Mouse (Mus musculus) neutrophil, adult 5-6 weeks (primary cell): ENCODE measurements around the gene Acot13. TPM values are rescaled to one million over a fixed set of nuclear protein-coding genes. Genes with fewer than 3 reads are reported as not detected.
"Not testable (repeated sequence)": the region's sequence is repeated elsewhere in the genome, so short reads cannot be mapped to it uniquely, and the experiment has no call there.

Experiments used
- ATAC-seq: fragments of 151-379, 151-347 bp; 2 replicates; pipeline ENCODE4 v1.8.0; 2017; ENCODE audit warnings: mild to moderate bottlenecking, moderate TSS enrichment; ENCODE audit not compliant: insufficient number of reproducible peaks, poor library complexity, low FRiP score, severe bottlenecking; ENCODE audit errors: extremely low read depth
- total RNA-seq: library from RNA; stranded (forward); fragments of 200-1000 nt; gene quantifications from 2 replicates; pipeline ENCODE4 v1.2.3, GENCODE M21; 2017

Gene Acot13
- total RNA-seq, 1 experiment from 2014 or later = 24.4 TPM

DNA sequence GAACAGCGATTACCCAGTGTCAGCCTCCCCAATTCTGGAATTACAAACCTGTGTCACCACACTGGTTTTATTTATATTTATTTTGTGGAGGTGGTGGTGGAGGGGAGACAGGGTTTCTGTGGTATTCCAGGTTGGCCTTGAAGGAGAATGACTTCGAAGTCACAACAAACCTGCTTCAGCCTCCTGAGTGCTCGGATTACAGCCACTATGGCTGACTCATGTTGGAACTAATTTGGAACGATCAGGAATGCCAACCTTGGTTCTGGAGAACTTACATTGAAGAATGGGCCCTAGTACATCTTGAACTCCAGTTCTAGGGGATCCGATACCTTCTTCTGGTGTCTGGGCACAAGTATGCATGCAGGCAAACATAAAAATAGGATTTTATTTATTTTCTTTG lies 32.0 kb downstream of the Acot13 start:
- ATAC-seq = no peak

- ATAC-seq = no peak
Observed at GRCm38 (mm10) chr13:24798686-24799085, 32.7 kb downstream of the Acot13 start.

GRCm38 (mm10) chr13:24792411-24793045 lies 38.8 kb downstream of the Acot13 start:
- no peak for ATAC-seq

DNA sequence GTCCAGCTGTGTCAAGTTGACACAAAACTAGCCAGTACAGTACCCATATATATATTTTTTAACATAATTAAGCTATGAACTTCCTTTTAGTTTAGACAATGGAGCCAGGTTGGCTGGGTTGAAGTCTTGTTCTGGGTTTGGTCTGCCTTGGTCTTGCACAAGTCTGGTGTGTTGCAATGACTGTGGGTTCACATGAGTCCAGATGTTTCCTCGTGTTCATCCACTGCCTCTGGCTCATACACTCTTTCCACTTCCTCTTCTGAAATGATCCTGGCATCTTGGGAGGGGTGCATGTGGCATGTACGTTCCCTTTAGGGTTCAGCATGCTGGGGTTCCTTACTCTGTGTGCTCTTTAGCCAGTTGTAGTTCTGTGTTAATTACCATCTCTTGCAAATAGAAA lies 40.0 kb downstream of the Acot13 start:
- peak; percentile 92 for ATAC-seq

DNA sequence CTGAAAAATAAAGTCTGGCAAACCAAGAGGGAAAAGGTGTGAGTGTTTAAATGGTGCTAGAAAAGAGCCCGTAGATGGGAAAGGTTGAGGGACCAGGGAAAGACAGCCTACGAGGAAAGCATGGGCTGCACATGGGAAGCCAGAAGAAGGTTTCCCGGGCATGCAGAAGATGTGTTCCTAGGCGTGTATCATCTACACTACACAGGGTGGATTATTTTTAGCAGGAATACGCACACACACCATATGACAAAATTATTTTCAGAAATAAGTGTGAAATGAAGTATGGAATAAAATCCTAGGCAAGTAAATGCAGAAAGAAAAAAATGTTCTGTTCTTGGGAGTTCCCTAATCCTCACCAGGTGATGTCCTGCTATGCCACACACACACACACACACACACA lies 43.9 kb downstream of the Acot13 start:
- no peak for ATAC-seq

GRCm38 (mm10) chr13:24786014-24786490 lies 45.3 kb downstream of the Acot13 start:
- peak; percentile 66; the same call in 1 of the 2 replicates for ATAC-seq

- ATAC-seq = no peak
Observed at GRCm38 (mm10) chr13:24781916-24782315, 49.4 kb downstream of the Acot13 start.

- no peak for ATAC-seq
Observed at GRCm38 (mm10) chr13:24778706-24779380, 52.5 kb downstream of the Acot13 start.

DNA sequence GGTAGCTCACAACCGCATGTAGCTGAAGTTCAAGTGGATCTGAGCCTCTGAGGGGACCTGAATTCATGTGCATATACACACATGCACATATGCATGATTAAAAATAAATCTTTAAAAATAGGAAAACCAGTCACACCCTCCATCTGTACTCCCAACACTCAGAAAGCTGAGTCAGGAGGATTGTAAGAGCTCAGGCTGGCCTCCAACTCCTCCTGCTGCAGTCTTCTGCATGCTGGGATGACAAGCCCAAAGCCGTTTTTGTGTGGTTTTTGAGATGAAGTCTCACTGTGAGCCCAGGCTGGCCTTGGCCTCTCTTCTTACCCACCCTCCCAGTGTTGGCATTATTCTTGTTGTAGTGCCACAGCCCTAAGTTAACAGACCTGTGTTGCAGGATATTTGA lies 53.3 kb downstream of the Acot13 start:
- ATAC-seq = no peak

DNA sequence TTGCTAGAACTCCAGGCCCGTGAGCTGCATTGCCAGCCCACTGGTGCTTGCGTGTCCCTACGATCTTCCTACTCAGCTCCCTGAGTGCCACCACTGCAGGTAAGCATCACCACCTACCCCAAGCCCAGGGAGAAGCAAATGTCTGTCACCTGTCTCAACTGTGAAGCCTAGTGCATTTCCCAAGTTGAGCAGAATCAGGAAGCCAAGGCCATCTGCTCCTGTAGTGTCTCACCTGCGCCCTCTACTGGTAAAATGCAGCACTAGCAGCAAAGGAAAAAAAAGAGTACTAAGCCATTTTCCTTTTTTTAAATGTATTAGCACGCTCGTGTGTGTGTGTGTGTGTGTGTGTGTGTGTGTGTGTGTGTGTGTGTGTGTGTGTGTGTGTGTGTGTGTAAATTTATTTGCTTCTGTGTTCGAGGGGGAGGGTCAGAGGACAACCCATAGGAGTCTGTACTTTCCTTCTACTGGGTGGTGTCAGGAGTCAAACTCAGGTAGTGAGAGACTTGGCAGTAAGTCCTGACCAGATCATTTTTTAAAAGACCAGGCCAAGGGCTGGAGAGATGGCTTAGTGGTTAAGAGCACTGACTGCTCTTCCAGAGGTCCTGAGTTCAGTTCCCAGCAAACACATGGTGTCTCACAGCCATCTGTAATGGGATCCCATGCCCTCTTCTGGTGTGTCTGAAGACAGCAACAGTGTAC lies 55.0 kb downstream of the Acot13 start:
- peak; percentile 84 for ATAC-seq

DNA sequence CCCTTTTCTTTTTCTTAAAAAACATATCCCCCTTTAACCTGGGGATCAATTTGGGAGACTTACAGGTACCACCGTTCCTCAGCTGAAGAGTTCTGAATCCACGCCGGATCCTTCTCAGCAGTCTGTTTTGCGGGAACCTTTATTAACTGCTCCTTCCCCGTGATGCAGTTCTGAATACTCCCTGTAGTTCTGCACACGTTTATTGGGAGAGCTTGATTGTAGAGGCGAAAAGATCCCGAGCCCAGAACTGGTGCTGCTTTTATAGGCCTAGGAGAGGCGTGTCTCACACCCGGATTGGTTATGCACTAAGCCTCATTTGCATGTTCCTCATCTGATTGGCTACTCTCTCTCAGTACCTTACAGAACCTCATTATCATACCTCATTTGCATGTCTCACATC lies 59.9 kb downstream of the Acot13 start:
- ATAC-seq = not testable (repeated sequence)

Other genes with a start within 250 kb of the Acot13 start
- gene Ripor2, start 249.4 kb downstream of the Acot13 start, total RNA-seq = 585 and 610 TPM in 2 replicates
- gene Armh2, start 90.3 kb downstream of the Acot13 start, total RNA-seq = 2.0 and 2.2 TPM in 2 replicates
- 10.3 and 12.3 TPM in 2 replicates for gene Gmnn, start 69.6 kb downstream of the Acot13 start, total RNA-seq
- 71.0 and 76.9 TPM in 2 replicates for gene BC005537, start 29.9 kb downstream of the Acot13 start, total RNA-seq
- gene Tdp2, start 139 bp upstream of the Acot13 start, total RNA-seq = 54.3 and 54.8 TPM in 2 replicates
- gene D130043K22Rik, start 13.6 kb upstream of the Acot13 start, total RNA-seq = 0.12 TPM in 1 of 2 replicates, not detected in the other
- 0.12 TPM in 1 of 2 replicates, not detected in the other for gene Aldh5a1, start 106.1 kb upstream of the Acot13 start, total RNA-seq
- 0.70 and 0.98 TPM in 2 replicates for gene Gpld1, start 111.6 kb upstream of the Acot13 start, total RNA-seq
- gene Mrs2, start 188.8 kb upstream of the Acot13 start, total RNA-seq = 18.5 and 20.8 TPM in 2 replicates
- not detected in 2 replicates for gene Dcdc2a, start 224.5 kb upstream of the Acot13 start, total RNA-seq